Mouse (Mus musculus) retina, embryonic 14.5 days (tissue): Measurements from ENCODE around the gene Tmem217.

Experiments used
- DNase-seq: peaks from one replicate; pipeline ENCODE4 v3.0.0-alpha.2; 2015; ENCODE audit warnings: low spot score

Gene Tmem217

DNA sequence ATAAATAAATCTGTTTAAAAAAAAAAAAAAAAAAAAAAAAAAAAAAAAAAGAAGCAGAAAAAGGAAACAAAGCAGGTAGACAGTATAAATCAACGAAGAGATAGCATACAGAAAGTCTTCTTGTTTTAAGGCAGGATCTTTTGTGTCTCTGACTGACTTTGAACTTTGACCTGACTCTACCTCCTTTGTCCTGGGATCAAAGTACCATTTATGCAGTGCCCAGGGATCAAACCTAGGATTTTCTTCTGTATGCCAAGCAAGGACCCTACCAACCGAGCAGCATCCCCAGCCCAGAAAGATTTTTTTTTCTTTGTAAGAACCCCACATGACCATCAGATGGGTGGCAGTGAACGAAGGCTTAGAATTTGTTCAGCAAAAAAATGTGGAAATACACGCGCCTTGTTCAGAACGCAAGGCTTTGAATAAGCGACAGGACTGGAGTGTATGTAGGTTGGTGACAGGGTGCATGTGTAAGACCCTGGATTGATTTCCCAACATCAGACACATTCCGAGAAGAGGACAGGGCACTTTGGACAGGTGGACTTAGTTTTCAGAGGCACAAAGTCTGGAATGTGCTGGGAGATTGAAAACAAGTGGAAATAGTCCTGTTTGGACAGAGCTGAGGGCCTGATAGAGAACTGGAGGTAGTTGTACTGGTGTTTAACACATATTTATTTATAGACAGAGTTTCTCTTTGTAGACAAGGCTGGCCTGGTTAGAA, 63.8 kb downstream of the Tmem217 start:
- no peak for DNase-seq

GRCm38 (mm10) chr17:29485336-29486233, 66.6 kb downstream of the Tmem217 start:
- DNase-seq = no peak

DNA sequence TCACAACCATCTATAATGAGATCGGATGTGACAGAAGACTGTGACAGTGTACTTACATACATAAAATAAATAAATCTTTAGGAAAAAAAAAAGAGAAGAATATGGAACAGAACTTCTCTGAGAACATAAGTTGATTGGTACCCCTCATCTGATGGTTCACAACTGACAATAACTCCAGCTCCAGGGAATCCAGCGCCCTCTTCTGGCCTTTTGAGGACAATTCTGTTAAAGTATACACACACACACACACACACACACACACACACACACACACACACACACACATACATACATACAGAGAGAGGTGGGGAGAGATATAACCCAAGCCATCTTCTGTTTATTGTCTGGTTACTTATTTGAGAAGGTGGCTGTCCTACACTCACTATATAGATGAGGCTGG, 67.8 kb downstream of the Tmem217 start:
- no peak for DNase-seq

DNA sequence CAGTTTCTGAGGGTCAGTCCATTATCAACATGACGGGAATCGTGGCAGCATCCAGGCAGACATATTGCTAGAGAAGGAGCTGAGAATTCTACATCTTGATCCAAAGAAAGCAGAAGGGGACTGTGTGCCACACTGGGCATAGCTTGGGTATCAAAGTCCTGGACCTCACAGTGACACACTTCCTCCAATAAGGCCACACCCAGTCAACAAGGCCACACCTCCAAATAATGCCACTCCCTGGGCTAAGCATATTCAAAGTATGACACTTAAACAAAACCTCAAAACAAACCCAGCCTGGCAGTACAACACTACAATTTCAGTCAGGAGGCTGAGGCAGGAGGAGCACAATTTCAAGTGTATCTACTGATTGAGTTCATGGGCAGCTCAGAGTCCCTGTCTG, 68.9 kb downstream of the Tmem217 start:
- no peak for DNase-seq

DNA sequence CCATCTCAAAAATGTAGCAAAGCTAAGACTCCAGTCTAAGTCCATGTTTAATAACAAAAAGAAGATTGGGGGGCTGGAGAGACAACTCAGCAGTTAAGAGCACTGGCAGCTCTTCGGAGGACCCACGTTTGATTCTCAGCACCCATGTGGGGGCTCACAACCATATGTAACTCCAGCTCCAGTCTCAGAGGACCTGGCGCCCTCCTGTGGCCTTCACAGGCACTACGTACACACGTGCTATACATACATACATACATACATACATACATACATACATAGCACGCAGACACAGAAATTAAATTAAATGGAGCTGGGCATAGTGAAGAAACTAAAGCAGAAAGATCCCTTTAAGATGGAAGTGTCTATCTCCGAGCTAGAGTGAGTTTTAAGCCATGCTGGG, 69.6 kb downstream of the Tmem217 start:
- no peak for DNase-seq

DNA sequence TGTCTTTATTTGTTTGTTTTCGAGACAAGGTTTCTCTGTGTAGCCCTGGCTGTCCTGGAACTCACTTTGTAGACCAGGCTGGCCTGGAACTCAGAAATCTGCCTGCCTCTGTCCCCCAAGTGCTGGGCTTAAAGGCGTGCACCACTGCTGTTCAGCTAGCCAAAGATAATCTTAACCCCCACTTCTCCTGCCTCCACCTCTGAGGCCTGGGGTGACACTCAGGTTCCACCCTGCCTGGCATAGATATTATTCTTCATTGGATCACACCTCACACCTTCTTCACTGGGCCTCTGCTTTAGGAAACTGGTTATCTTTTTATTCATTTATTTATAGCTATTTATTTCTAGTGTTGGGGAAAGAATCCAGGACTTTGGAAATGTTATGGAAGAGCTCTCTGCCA, 71.9 kb downstream of the Tmem217 start:
- no peak for DNase-seq

DNA sequence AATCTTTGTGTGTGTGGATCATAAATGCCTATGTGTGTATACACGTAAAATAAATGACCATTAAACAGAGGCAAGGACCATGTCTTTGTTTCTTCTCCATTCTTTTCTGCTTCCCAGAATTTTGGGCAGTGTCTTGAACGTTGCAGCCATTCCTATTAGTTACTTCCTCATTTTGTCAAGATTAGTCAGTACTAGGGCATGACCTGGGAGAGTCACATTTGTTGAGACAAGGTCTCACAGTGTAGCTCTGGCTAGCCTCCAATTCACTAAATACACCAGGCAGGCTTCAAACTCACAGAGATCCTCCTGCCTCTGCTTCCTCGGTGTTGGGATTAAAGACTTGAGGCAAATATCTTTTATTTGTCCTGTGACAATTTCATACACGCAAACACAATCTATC, 73.9 kb downstream of the Tmem217 start:
- no peak for DNase-seq

DNA sequence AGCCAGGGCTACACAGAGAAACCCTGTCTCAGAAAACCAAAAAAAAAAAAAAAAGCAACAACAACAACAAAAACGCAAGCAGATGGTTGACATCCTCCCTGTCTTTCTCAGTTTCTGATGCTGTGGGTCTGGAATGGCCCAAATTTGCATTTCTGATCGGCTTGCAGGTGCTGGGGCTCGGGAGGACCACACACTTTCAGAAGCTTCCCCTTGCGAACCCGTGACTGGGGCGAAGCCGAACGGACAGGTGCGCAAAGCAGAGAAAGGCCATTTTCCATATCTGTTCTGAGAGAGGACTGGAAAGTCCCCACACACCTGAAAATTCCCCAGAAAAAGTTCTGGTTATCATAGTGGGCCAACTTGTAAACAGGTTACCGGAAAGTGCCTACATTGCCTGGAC, 74.8 kb downstream of the Tmem217 start:
- DNase-seq = no peak

- no peak for DNase-seq
Observed at GRCm38 (mm10) chr17:29476461-29476860, 75.7 kb downstream of the Tmem217 start.
